Mouse (Mus musculus): ENCODE measurements around the gene Susd2. TPM values are rescaled to one million over a fixed set of nuclear protein-coding genes. Genes with fewer than 3 reads are reported as not detected.
A peak's percentile ranks its signal among the peaks of the same experiment; 100 is the strongest.

Gene Susd2
- 1 to 10 TPM; 2.1 to 2.4 TPM for total RNA-seq (2021)
- long read RNA-seq, experiment 1, partial matches to known transcripts: 1 of 1 reads
- long read RNA-seq, experiment 1, other reads (novel, unspliced or antisense): 0 of 1 reads
- long read RNA-seq, experiment 2: 0 reads

DNA sequence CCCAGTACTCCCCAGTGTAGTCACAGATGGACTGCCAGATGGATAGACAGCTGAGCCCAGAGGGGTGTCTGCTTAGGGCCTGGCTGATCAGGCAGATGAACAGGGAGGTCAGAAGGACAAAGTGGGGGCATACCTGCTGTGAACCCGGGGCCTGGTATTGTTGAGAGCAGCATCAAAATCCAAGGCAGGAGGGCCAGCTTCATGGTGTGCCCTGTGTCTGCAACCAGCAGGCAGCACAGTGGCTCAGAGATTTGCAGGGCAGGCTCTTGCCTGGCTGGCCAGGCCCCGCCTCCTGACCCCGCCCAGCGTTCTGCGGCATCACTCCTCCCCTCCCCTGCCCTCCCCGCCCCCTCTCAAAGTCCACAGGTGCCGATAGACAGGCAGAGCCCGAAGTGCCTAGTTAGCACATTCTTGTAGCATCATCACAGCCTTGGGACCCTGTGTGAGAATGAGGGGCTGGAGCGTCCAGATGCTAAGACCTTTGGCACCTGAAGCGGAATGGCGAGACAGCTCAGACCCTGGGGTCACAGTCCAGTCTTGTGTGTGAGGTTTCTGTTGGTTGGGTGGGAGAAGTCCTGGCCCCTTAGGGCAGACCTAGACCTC is at the start of gene Susd2:
Gene Susd2 (minus strand): TSS at position 268 of the 603 bp plus-strand sequence.
- DNase-seq (ENCODE audit: low spot score in 2 of 2): no peak

GRCm38 (mm10) chr10:75688598-75688997 is 44.8 kb upstream of the Susd2 start:
- DNase-seq (ENCODE audit: low spot score in 2 of 2): no peak

DNA sequence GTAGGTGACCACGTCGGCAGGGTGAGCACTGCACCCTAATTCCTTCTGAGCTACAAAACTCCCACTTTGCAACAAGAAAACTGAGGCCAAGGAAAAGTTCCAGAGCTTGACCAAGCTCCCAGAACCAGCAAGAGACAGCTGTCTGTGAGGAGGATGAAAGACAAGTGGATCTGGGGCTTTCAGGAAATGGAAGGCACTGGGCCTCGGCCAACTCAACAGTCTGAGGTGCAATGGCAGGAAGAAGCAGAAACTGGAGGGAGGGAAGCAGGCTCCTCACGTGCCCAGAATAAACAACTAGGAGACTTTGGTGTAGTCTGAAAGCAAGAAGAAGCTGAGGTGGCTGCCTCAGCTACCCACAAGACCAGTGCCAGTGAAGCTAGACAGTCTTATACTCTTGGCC is 42.9 kb upstream of the Susd2 start:
- DNase-seq (ENCODE audit: low spot score in 2 of 2): no peak

GRCm38 (mm10) chr10:75684035-75685004 is 40.5 kb upstream of the Susd2 start:
- DNase-seq (ENCODE audit: low spot score in 2 of 2): peak; percentile 76 to 89

DNA sequence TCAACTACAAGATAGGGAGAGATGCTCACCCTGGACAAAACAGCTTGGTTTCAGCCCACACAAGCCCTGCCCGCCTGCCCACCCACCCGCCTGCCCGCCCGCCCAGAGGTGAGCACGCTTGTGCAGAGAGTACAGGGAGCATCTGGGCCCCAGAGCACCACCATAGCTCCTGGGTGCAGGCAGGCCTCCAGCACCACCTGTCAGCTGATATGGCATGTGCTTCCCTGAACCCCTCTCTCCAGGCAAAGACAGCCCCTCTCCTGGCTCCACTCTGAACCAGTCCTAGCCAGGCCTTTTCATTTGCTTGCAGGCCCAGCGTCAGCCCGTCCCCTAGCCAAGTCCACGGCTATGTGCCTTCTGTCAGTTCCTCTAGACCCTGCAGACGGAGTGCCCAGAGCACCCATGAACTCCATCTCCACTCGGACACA is 36.8 kb upstream of the Susd2 start:
- DNase-seq (ENCODE audit: low spot score in 2 of 2): peak; percentile 59 to 75

DNA sequence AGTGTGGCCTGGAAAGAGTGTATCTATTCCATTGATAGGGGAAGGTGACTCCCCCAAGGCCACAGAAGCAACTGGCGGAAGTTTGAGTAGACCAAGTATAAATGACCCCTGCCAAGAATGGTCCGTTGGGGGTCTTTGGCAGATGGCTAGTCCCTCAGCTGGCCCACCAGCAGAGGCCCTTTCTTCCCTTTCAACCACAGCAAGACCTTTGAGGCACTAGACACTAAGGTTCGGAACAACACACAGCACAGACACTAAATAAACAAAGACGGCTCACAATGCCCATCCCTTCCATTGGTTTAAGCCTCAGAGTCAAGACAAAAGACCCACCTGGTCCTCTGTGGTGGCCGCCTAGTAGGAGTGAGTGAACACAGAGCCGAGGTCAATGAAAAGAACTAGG is 35.4 kb upstream of the Susd2 start:
- no peak for DNase-seq (ENCODE audit: low spot score in 2 of 2)

GRCm38 (mm10) chr10:75677989-75678388 is 34.2 kb upstream of the Susd2 start:
- DNase-seq (ENCODE audit: low spot score in 2 of 2): no peak

- no peak for DNase-seq (ENCODE audit: low spot score in 2 of 2)
Observed at GRCm38 (mm10) chr10:75677571-75677970, 33.8 kb upstream of the Susd2 start.

DNA sequence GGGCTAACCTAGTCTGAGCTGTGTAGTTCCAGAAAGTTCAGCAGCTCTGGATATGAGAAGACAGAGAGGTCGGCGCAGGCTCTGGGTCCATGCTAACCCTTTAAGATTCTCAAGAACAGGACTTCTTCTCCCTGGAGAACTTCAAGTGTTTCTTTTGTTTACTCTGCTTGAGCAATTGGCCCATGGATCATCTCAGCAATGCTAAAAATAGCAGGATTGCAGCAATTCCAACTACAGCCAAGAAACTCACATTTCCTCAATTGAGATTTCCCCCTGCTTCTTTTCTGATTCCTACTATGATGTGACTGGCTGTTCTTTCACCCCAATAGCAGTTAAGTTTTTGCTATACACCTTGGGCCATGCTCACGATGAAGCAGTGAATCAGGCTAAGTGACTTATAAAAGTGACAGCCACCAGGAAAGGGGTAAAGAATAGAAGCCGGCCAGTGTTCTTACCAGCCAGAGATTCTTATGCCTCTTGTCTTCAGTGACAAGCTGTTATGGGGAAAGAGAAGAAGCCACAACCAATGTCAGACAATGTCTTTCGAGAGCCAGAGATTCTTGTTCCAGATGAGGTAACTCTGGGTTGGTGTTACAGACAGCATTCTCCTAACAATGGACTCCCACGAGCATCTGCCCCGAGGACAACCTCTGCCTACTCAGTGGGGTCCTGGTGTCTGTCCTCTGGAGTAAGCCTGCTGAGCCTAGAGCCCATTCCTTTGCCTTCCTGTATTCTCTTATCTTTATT is 33.2 kb upstream of the Susd2 start:
- DNase-seq (ENCODE audit: low spot score in 2 of 2): no peak

- no peak for DNase-seq (ENCODE audit: low spot score in 2 of 2)
Observed at GRCm38 (mm10) chr10:75676286-75676685, 32.5 kb upstream of the Susd2 start.

DNA sequence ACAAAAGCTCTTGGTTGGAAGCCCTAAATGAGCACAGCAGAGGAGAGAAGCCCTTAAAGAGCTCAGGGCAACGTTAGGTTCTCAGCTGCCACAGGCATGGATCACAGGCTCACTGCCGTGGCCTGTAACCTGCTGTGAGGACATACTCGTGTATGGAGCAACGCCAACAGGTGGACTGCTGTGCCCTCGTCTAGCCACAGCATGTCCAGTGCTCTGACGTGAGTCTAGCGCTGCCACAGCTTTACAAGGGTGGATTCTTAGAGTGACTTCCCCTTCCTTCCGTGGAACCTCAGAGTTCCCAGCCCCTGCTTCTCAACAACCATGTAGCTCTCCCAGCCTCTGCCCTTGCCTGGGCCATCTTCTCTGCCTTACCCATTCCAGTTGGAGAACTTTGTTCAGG is 31.8 kb upstream of the Susd2 start:
- DNase-seq (ENCODE audit: low spot score in 2 of 2): no peak

DNA sequence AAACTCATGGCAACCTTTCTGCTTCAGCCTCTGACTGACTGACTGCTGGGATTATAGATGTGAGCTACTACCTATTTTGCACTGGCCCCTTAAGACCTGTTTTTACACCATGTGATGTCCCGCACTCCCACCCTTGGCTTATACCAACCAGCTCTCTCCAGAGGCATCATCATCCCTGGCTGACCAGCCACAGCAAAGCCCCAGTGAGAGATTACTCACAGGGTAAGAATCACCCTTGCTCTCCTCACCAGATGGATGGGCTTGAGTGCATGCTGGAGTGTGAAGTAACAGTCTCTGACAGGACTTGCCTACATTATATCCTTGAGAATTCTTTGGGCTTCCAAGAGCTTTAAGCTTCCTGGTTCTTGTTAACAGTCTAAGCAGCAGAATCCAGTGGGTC is 26.1 kb upstream of the Susd2 start:
- no peak for DNase-seq (ENCODE audit: low spot score in 2 of 2)

GRCm38 (mm10) chr10:75667911-75668270 is 24.1 kb upstream of the Susd2 start:
- peak; percentile 42 to 43 for DNase-seq (ENCODE audit: low spot score in 2 of 2)

- peak; percentile 74 to 82 for DNase-seq (ENCODE audit: low spot score in 2 of 2)
Observed at GRCm38 (mm10) chr10:75667115-75667910, 23.5 kb upstream of the Susd2 start.

DNA sequence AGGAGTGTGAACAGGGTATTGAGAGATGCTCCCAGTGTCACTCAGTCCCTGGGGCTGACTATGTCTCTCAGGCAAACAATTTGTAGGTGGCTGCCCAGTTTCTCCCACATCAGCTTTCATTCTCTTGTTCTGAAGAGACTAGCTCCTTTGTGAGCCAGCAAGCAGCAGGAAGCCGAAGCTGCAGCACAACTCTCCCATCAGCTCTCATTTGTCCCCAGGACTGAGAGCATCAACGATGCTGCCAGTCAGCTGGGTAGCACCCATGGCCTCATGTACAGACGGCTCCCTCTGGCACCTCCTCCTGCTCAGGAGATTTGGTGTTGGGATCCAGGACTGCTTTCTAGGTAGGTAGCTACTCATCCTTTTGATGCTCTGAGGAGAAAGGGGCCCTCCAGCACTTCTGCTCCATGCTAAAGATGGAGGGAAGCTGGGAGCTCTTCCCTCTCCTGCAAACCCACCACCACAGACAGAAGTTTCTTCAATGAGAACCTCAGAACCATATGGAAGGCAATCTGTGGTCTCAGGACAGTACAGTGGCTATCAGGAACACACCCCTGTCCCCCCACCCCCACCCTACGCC is 22.7 kb upstream of the Susd2 start:
- peak; percentile 39 to 41 for DNase-seq (ENCODE audit: low spot score in 2 of 2)

DNA sequence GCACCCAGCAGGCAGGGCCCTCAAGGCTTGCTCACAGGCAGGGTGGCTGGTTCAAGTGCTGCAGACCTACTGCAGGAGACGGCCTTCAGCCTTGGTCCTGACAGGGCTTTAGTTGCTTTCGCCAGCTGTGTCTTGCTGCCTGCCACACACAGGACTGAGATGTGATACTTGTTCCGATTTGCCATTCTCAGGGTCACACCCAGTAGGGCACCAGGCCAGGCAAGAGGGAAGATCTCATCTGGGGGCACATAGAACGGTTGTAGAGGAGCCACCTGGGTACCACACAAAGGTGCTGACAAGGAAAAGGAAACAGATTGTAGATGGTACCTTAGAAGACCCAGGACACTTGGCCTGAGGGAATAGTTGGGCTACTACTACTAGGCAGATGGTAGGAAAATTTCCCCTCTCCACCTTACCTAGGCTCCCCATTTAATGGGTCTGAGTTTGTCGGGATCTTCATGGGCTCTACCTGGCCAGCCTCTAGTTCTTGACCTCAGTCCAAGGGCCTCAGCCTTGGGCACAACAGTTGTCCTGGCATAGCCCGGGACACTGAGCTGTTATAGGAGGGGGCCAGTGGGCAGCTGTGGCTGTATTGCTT is 21.0 kb upstream of the Susd2 start:
- DNase-seq (ENCODE audit: low spot score in 2 of 2): no peak

GRCm38 (mm10) chr10:75662575-75662974 is 18.8 kb upstream of the Susd2 start:
- no peak for DNase-seq (ENCODE audit: low spot score in 2 of 2)

GRCm38 (mm10) chr10:75661876-75662275 is 18.1 kb upstream of the Susd2 start:
- no peak for DNase-seq (ENCODE audit: low spot score in 2 of 2)

DNA sequence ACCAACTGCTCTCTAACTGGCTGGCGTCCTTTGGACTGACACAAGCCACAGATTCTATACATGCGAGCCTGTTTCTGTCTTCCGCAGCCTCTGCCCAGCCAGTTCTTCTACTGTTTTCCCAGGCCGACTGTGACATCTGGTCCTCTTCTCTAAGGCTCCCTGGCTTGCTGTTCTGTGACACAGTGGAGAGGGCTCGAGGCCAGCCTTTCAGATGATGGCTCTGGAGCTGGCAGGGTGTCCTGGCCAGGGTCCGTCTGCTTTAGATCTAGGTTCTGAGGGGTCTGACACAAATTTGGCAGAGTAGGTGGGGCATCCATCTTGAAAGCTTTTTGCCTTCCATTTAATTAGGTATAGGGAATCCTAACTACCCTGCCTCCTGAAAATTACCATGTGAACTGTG is 17.6 kb upstream of the Susd2 start:
- DNase-seq (ENCODE audit: low spot score in 2 of 2): no peak

GRCm38 (mm10) chr10:75657772-75658171 is 14.0 kb upstream of the Susd2 start:
- no peak for DNase-seq (ENCODE audit: low spot score in 2 of 2)
